Mouse (Mus musculus) liver, embryonic 16.5 days (tissue): ENCODE measurements around the gene Scn10a. TPM values are rescaled to one million over a fixed set of nuclear protein-coding genes. Genes with fewer than 3 reads are reported as not detected.

Experiments
- ATAC-seq: fragments of 200-750 bp; cut with Nextera tagmentation; 2 replicates; pipeline ENCODE4 v1.8.0; 2017; ENCODE audit warnings: low read depth, mild to moderate bottlenecking, moderate number of reproducible peaks, moderate library complexity
- H3K27ac ChIP-seq: fragments of 300-500 bp; sonication (generic); 2 replicates; pipeline ENCODE4 v1.5.1; 2014; ENCODE audit warnings: mild to moderate bottlenecking, low read length
- H3K27me3 ChIP-seq: fragments of 300-500 bp; sonication (generic); 2 replicates; pipeline ENCODE4 v1.6.1; 2014; ENCODE audit warnings: low read depth, low read length, mixed read lengths; ENCODE audit not compliant: control insufficient read depth, insufficient read depth
- H3K36me3 ChIP-seq: fragments of 300-500 bp; sonication (generic); 2 replicates; pipeline ENCODE4 v1.6.1; 2014; ENCODE audit warnings: mild to moderate bottlenecking; ENCODE audit not compliant: control insufficient read depth, insufficient read depth
- H3K4me1 ChIP-seq: fragments of 300-500 bp; sonication (generic); 2 replicates; pipeline ENCODE4 v1.6.1; 2014; ENCODE audit warnings: low read depth, low read length, mixed read lengths; ENCODE audit not compliant: control insufficient read depth
- H3K4me2 ChIP-seq: fragments of 300-500 bp; sonication (generic); 2 replicates; pipeline ENCODE4 v1.6.1; 2014; ENCODE audit warnings: low read depth, low read length, mixed read lengths
- H3K4me3 ChIP-seq: fragments of 300-500 bp; sonication (generic); 2 replicates; pipeline ENCODE4 v1.5.1; 2014; ENCODE audit warnings: low read depth, mild to moderate bottlenecking, low read length
- H3K9ac ChIP-seq: fragments of 300-500 bp; sonication (generic); 2 replicates; pipeline ENCODE4 v1.6.1; 2014; ENCODE audit warnings: low read depth, low read length
- H3K9me3 ChIP-seq: fragments of 300-500 bp; sonication (generic); replicated peaks from 2 replicates; pipeline ENCODE4 v1.6.1; 2016; ENCODE audit warnings: low read length; ENCODE audit not compliant: control insufficient read depth
- WGBS: fragments of 180-500 bp; shearing (Covaris S2); extraction: QIAGEN DNeasy Blood & Tissue Kit; methylation state at CpG from one replicate; pipeline ENCODE4 v1.1.7; 2014; ENCODE audit not compliant: insufficient replicate concordance; 5-methylcytosine and 5-hydroxymethylcytosine counted together
- polyA plus RNA-seq: library from polyadenylated mRNA; unstranded; fragments of >200 nt; fragmentation: Nextera tagmentation; extraction: Ambion mirVana; gene quantifications from 2 replicates; pipeline ENCODE4 v1.2.1, GENCODE M21; 2015

Gene Scn10a
- polyA plus RNA-seq, 1 experiment from 2014 or later: 0.02 TPM

GRCm38 (mm10) chr9:119562256-119562655 is 156.9 kb downstream of the Scn10a start:
- Histone ChIP-seq H3K4me2 (no peak overlapping the region), H3K27me3 (peaks cover 2% of the 10 kb centered on the region; the same call in 1 of the 2 replicates), H3K4me3 (no peak overlapping the region), H3K9me3 (no peaks in the 10 kb centered on the region), H3K4me1 (no peaks in the 10 kb centered on the region), H3K9ac (no peak overlapping the region), H3K36me3 (no peaks in the 10 kb centered on the region), H3K27ac (no peak overlapping the region)
- no peak for ATAC-seq
- 52% methylated on average over 12 of the region's 12 CpGs for WGBS

GRCm38 (mm10) chr9:119561746-119562145 is 157.4 kb downstream of the Scn10a start:
- H3K4me2 ChIP-seq: no peak overlapping the region
- no peaks in the 10 kb centered on the region for H3K4me1 ChIP-seq
- no peaks in the 10 kb centered on the region for H3K36me3 ChIP-seq
- peaks cover 2% of the 10 kb centered on the region; the same call in 1 of the 2 replicates for H3K27me3 ChIP-seq
- H3K9me3 ChIP-seq: no peaks in the 10 kb centered on the region
- H3K9ac ChIP-seq: no peak overlapping the region
- H3K4me3 ChIP-seq: no peak overlapping the region
- WGBS: 58% methylated on average over 8 of the region's 8 CpGs
- ATAC-seq: no peak
- H3K27ac ChIP-seq: no peak overlapping the region

- no peak for ATAC-seq
These were observed 159.4 kb downstream of the Scn10a start for GRCm38 (mm10) chr9:119559537-119560276.

More at GRCm38 (mm10) chr9:119559537-119560276, 159.4 kb downstream of the Scn10a start:
- no peak overlapping the region for H3K27ac ChIP-seq
- no peak overlapping the region for H3K4me3 ChIP-seq
- no peaks in the 10 kb centered on the region for H3K27me3 ChIP-seq
- no peaks in the 10 kb centered on the region for H3K4me1 ChIP-seq
- H3K4me2 ChIP-seq: no peak overlapping the region
- 62% methylated on average over 16 of the region's 16 CpGs for WGBS
- no peak overlapping the region for H3K9ac ChIP-seq
- H3K9me3 ChIP-seq: no peaks in the 10 kb centered on the region
- H3K36me3 ChIP-seq: no peaks in the 10 kb centered on the region

Other genes starting within 250 kb of the Scn10a start
- gene Scn5a, start 140.3 kb downstream of the Scn10a start, polyA plus RNA-seq: 0.06 and 0.11 TPM in 2 replicates
- gene Scn11a, start 106.1 kb upstream of the Scn10a start, polyA plus RNA-seq: 0.02 and 0.04 TPM in 2 replicates
- 19.4 and 21.1 TPM in 2 replicates for gene Wdr48, start 175.6 kb upstream of the Scn10a start, polyA plus RNA-seq
- 10.6 and 12.1 TPM in 2 replicates for gene Gorasp1, start 218.2 kb upstream of the Scn10a start, polyA plus RNA-seq
- 0.08 and 0.21 TPM in 2 replicates for gene Ttc21a, start 218.3 kb upstream of the Scn10a start, polyA plus RNA-seq